Mouse (Mus musculus): ENCODE results near the gene Mxd1. TPM values are rescaled to one million over a fixed set of nuclear protein-coding genes. Genes with fewer than 3 reads are reported as not detected.
A peak's percentile ranks its signal among the peaks of the same experiment; 100 is the strongest.

Mxd1 gene
- polyA plus RNA-seq, 1 experiment from 2014 or later, result 11.9 TPM

DNA sequence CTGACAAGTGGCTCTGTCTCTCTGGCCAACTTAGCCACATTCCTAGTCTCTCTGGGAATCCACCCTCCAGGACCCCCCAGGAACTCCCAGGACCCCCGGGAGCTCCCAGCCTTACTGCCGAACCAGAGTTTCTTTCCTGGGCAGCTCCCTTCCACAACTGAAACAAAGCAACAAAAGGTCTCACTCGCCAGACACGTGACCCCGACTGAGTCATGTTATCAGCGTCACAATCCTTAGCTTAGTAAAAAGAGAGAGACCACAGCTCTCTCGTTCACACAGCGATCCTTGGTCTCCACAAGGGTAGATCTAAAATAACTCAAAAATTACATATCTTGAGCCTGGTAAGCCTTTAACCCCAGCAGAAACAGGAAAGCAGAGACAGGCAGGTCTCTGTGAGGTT is 27.2 kb downstream of the Mxd1 start:
- no peaks in the 10 kb centered on the region for H3K27me3 ChIP-seq
- WGBS, result 73% methylated on average over 8 of the region's 8 CpGs
- no peak overlapping the region for H3K4me3 ChIP-seq (replicated peaks)
- no peaks in the 10 kb centered on the region for H3K4me1 ChIP-seq
- no peak overlapping the region for H3K9ac ChIP-seq
- ATAC-seq (replicated peaks; ENCODE audit: low FRiP score), result no peak
- no peaks in the 10 kb centered on the region for H3K36me3 ChIP-seq
- H3K9me3 ChIP-seq (replicated peaks), result no peaks in the 10 kb centered on the region
- H3K27ac ChIP-seq, result no peak overlapping the region
- H3K4me2 ChIP-seq, result no peak overlapping the region

DNA sequence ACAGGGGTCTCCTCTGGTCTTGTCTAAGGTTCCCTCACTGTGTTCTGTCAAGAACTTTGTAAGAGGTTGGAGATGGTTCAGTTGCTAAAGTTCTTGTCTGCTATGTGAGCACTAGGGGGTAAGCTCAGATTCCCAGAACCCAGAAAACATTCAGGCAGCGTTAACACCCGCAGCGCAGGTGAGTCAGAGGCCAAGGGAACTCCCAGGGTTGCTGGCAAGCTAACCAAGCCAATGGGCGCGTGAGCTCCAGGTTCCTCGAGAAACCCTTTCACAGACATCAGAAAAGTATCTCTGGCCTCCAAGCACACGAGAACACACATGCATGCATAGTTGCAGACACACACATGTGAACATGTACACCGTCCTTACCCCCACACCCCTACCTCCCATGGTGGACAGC is 28.2 kb downstream of the Mxd1 start:
- 85% methylated on average over 8 of the region's 8 CpGs for WGBS
- H3K9ac ChIP-seq, result no peak overlapping the region
- H3K9me3 ChIP-seq (replicated peaks), result no peaks in the 10 kb centered on the region
- H3K27me3 ChIP-seq, result no peaks in the 10 kb centered on the region
- H3K4me2 ChIP-seq, result no peak overlapping the region
- no peak for ATAC-seq (replicated peaks; ENCODE audit: low FRiP score)
- no peak overlapping the region for H3K4me3 ChIP-seq (replicated peaks)
- H3K27ac ChIP-seq, result no peak overlapping the region
- H3K4me1 ChIP-seq, result no peaks in the 10 kb centered on the region
- no peaks in the 10 kb centered on the region for H3K36me3 ChIP-seq

DNA sequence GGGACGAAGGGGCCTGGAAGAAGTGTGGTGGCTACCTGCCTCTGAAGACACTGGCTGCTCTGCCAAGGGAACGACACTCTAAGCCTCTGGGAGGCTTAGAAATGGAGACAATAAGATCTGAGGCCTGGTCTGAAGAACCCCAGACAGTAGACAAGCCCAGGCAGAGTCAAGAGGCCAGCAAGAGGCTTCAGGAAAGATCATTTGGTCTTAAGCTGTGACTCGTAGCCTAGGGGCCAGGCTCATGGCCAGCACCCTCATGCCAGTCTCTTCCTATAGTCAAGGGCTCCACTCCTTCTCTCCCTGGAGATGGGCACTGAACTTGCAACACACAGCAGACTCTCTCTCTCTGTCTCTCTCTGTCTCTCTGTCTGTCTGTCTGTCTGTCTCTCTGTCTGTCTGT is 28.8 kb downstream of the Mxd1 start:
- Histone ChIP-seq H3K4me1 (no peaks in the 10 kb centered on the region), H3K27me3 (no peaks in the 10 kb centered on the region), H3K9ac (no peak overlapping the region), H3K27ac (no peak overlapping the region), H3K4me3 (replicated peaks) (no peak overlapping the region), H3K9me3 (replicated peaks) (no peaks in the 10 kb centered on the region), H3K4me2 (no peak overlapping the region), H3K36me3 (no peaks in the 10 kb centered on the region)
- no peak for ATAC-seq (replicated peaks; ENCODE audit: low FRiP score)
- 82% methylated on average over 3 of the region's 3 CpGs for WGBS

DNA sequence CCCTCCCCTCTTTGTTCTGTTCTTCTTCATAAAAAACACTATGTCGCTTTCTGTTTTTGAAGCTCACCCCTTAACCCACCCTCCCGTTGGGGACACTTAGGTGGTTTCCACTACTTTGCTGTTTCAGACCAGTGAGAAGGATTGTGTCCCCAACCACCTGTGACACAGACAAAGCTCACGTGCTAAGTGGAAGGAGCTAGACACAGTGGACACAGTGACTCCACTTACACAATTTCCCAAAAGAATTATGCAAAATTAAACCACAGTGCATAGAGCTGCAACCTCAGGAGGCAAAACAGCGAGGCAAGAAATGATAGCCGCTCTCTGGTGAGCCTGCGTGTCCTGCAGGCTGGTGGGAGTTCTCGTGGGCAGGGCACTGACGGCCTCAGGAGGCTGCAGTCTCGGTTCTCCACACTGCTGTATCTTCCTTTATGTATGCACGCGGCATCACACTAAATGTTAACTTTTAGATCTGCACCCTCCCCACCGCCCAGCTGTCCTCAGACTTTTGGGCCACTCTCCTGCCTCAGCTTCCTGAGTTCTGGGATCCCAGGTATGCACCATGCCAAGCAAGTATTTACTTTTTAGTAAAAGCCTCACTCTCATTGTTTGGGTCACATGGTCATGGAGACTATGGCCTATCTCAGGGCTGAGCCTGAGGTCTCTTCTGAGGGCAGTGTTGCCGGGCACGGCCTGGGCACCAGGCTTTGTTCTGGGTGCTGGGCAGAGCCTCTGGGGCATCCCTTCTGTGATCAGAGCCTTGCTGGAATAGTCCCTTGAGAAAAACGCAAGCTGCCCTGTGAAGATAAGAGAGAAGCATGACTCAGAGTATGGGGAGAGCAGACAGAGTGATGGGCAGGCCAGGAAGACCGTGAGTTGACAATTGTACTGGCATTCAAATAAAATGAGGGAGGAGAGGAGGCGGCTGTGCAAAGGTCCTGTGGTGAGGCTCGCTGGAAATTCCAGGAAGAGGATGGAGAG is 29.5 kb downstream of the Mxd1 start:
- no peaks in the 10 kb centered on the region for H3K9me3 ChIP-seq (replicated peaks)
- no peak overlapping the region for H3K9ac ChIP-seq
- WGBS, result 80% methylated on average over 18 of the region's 18 CpGs
- peak; percentile 72 for ATAC-seq (replicated peaks; ENCODE audit: low FRiP score)
- no peaks in the 10 kb centered on the region for H3K4me1 ChIP-seq
- H3K27me3 ChIP-seq, result no peaks in the 10 kb centered on the region
- no peak overlapping the region for H3K4me3 ChIP-seq (replicated peaks)
- no peaks in the 10 kb centered on the region for H3K36me3 ChIP-seq
- no peak overlapping the region for H3K4me2 ChIP-seq
- no peak overlapping the region for H3K27ac ChIP-seq

DNA sequence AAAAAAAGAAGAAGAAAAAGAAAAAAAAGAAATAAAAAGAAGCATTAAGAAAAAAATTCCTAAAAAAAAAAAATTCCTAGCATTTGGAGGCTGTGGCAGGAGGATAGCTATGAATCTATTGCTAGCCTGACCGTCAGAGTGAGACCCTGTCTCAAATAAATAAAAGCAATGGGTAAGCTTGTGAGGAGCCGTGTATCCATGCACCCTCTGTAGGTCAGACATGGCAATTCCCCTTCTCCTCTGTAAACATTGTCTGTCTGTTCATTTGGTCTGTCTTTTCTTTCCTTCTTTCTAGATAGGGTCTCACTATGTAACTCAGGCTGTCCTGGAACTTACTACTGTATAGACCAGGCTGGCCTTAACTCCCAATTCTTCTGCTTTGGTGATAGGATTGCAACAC is 30.5 kb downstream of the Mxd1 start:
- Histone ChIP-seq H3K27ac (no peak overlapping the region), H3K27me3 (no peaks in the 10 kb centered on the region), H3K9me3 (replicated peaks) (no peaks in the 10 kb centered on the region), H3K4me2 (no peak overlapping the region), H3K4me3 (replicated peaks) (no peak overlapping the region), H3K4me1 (no peaks in the 10 kb centered on the region), H3K36me3 (no peaks in the 10 kb centered on the region), H3K9ac (no peak overlapping the region)
- ATAC-seq (replicated peaks; ENCODE audit: low FRiP score), result no peak
- WGBS, result 14% methylated on average over 2 of the region's 2 CpGs

DNA sequence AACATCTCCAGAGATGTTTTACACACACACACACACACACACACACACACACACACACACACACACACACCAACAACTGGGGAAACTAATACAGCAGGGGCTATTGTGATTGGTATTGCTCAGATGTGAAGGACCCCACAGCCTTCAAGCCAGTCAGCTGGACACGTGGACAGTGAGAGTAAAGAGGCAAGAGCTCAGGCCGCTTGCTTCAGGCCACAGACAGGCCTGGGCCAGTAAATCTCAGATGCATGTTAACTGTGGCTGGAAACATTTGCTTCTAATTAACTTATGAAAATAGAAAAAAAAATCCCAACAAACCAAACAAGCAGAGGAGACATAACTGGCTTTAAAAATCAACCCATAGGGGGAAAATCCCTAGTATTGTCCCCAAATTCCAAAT is 31.1 kb downstream of the Mxd1 start:
- Histone ChIP-seq H3K9ac (no peak overlapping the region), H3K4me1 (no peaks in the 10 kb centered on the region), H3K9me3 (replicated peaks) (no peaks in the 10 kb centered on the region), H3K4me3 (replicated peaks) (no peak overlapping the region), H3K27ac (no peak overlapping the region), H3K27me3 (no peaks in the 10 kb centered on the region), H3K4me2 (no peak overlapping the region), H3K36me3 (no peaks in the 10 kb centered on the region)
- no peak for ATAC-seq (replicated peaks; ENCODE audit: low FRiP score)
- WGBS, result 61% methylated on average over 2 of the region's 2 CpGs

DNA sequence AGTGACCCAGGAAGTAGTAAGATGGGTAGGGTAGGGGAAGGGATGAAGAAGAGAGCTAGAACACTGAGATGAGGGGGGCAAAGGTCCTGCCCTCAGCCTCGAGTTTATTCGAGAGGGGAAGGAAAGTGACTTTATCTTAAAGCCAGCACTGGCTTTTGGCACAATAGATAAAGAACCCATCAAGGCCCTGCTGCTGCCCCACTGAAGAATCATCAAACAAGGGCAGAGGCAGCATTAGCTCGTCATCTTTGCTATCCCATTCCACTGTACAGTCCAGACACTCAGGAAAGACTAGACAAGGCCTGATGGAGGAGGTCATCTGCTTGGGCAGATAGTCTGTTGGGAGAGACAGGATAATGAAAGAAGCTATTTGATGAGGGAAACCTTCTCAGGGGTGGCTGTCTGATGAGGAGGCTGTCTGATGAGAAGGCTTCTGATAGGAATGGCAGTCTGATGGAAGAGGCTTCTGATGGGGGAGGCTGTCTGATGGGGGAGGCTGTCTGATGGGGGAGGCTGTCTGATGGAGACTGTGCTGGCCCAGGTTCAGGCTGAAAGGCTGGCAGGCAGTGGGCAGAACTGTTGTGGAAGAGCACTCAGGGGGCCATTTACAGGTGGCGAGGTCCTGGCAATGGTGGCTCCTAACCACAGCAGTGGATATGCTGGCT is 31.7 kb downstream of the Mxd1 start:
- H3K4me2 ChIP-seq, result no peak overlapping the region
- no peaks in the 10 kb centered on the region for H3K9me3 ChIP-seq (replicated peaks)
- no peaks in the 10 kb centered on the region for H3K36me3 ChIP-seq
- no peaks in the 10 kb centered on the region for H3K4me1 ChIP-seq
- no peak overlapping the region for H3K9ac ChIP-seq
- 0 out of 2 replicates have a peak, but pooled peaks have one; percentile 35 for ATAC-seq (replicated peaks; ENCODE audit: low FRiP score)
- no peak overlapping the region for H3K4me3 ChIP-seq (replicated peaks)
- no peak overlapping the region for H3K27ac ChIP-seq
- no peaks in the 10 kb centered on the region for H3K27me3 ChIP-seq
- WGBS, result 68% methylated on average over 4 of the region's 4 CpGs

DNA sequence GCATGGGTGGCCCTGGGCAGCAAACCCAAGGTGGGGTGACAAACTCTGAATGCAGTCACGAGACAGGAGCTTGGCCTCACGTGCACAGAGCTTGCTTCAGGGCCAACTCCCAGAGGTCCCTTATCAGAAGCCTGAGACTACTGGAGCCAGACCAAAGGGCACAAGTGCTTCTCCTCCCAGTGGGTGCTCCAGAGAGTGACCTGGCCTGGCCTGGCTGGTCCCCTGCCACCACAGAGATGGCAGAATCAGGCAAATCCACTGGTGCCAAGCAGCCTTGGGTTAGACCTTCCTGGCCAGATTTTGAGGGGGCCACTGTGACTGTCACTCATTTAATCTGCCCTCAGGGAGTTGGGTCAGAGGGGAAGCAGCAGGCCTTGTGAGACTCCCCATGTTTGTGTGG is 32.5 kb downstream of the Mxd1 start:
- ATAC-seq (replicated peaks; ENCODE audit: low FRiP score), result no peak
- Histone ChIP-seq H3K9me3 (replicated peaks) (no peaks in the 10 kb centered on the region), H3K9ac (no peak overlapping the region), H3K27ac (no peak overlapping the region), H3K4me3 (replicated peaks) (no peak overlapping the region), H3K4me1 (no peaks in the 10 kb centered on the region), H3K4me2 (no peak overlapping the region), H3K36me3 (no peaks in the 10 kb centered on the region), H3K27me3 (no peaks in the 10 kb centered on the region)
- 70% methylated on average over 2 of the region's 2 CpGs for WGBS

DNA sequence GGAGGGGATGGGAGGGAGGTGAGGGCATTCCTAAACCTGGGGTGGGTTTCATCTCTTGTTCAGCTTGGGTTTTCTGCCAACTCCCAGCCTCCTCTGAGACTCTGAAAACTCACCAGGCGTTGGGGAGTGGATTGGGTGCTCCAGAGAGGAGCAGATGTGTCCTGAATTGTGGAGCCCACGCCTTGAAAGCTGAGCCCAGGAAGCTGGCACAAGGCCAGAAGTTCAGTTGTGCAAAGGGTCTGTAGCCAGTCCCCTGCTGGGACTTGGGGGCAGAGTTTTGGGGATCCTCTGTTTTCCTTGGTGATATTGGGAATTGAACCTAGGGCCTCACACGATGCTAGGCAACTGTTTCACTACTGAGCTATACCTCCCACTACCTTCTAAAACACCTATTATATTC is 38.8 kb downstream of the Mxd1 start:
- 75% methylated on average over 3 of the region's 3 CpGs for WGBS
- Histone ChIP-seq H3K9ac (no peak overlapping the region), H3K27me3 (no peaks in the 10 kb centered on the region), H3K27ac (no peak overlapping the region), H3K4me3 (replicated peaks) (no peak overlapping the region), H3K9me3 (replicated peaks) (no peaks in the 10 kb centered on the region), H3K4me1 (no peaks in the 10 kb centered on the region), H3K36me3 (no peaks in the 10 kb centered on the region), H3K4me2 (no peak overlapping the region)
- ATAC-seq (replicated peaks; ENCODE audit: low FRiP score), result no peak

DNA sequence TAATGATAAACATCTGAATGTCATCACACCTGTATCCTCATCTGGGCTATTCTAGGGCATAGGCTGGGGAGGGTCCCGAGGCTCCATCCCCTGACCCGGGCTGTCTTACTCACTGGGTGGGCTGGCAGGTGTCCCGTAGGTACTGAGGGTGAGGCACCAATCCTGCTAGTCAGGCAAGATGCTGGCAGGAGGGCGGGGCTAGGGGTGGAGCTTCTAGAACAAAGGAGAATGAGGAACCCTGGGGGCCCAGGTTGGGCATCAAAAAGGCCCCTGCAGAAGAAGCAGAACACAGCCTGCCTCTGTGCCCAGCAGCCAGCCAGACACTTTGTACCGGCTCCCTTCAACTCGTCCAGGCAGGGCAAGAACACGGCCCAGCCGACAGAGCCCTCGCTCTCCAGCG is 41.0 kb downstream of the Mxd1 start, which contains the start of gene Asprv1:
Gene Asprv1 (plus strand): TSS at position 219 of the 400 bp plus-strand sequence.
- Histone ChIP-seq H3K4me3 (replicated peaks) (no peak within 1 kb of the TSS), H3K9me3 (replicated peaks) (no peaks in the 10 kb centered on the region), H3K4me1 (no peaks in the 10 kb centered on the region), H3K4me2 (no peak within 1 kb of the TSS), H3K36me3 (no peaks in the 10 kb centered on the region), H3K9ac (no peak within 1 kb of the TSS), H3K27ac (no peak within 1 kb of the TSS), H3K27me3 (no peaks in the 10 kb centered on the region)
- ATAC-seq (replicated peaks; ENCODE audit: low FRiP score), result no peak
- WGBS, result 53% methylated on average over 10 of the region's 10 CpGs

DNA sequence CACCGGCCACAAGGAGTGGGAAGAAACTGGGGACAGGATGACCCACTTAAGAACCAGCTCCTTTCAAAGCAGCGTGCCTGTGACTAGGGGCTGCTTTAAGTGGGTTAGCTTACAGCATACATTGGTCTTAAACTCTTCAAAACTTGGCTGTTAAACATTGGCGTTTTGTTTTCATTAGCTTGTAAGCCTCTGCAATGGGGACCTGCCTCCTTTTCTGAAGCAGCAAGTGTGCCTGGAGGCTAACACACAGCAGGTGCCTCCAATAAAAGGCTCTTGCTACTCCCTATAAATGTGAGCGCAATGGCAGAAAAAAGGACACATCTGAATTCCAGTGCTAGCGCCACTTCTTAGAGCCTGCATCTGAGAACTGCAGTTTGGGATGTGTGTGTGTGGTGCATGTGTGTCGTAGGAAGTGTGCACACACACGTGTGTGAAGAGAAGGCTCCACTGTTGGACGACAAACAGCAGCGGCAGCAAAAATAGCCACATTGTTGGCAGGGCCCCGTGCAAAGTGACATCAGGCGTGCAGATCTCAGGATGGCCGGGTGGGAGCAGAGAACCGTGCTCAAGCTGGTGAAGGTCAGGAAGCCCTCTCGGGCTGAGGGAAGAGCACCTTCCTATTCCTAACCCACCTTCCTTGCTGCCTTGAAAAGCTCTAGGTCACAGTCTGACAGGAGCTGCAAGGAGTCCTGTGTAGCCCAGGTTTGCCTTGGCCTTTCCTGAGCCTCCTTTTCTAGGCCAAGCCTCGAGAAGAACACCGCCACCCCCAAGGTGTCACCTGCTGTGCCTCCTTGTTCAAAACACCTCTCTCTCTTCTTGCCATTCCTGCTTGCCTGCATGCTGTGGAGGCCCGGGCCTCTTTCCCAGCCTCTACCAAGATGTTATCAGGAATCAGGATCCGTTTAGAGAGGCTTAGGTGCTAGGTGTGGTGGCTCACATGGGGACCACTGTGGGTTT is 44.6 kb downstream of the Mxd1 start:
- H3K9me3 ChIP-seq (replicated peaks), result no peaks in the 10 kb centered on the region
- H3K27ac ChIP-seq, result no peak overlapping the region
- H3K4me3 ChIP-seq (replicated peaks), result no peak overlapping the region
- no peak for ATAC-seq (replicated peaks; ENCODE audit: low FRiP score)
- no peaks in the 10 kb centered on the region for H3K4me1 ChIP-seq
- no peak overlapping the region for H3K9ac ChIP-seq
- WGBS, result 55% methylated on average over 18 of the region's 18 CpGs
- no peaks in the 10 kb centered on the region for H3K27me3 ChIP-seq
- H3K36me3 ChIP-seq, result no peaks in the 10 kb centered on the region
- no peak overlapping the region for H3K4me2 ChIP-seq

All from kidney, embryonic 15.5 days (tissue).